Mouse (Mus musculus) liver, postnatal 0 days (tissue): Measurements from ENCODE around the gene Mnt. TPM values are rescaled to one million over a fixed set of nuclear protein-coding genes. Genes with fewer than 3 reads are reported as not detected.

Experiments
- ATAC-seq: fragments of 200-750 bp; cut with Nextera tagmentation; 2 replicates; pipeline ENCODE4 v1.8.0; 2017; ENCODE audit warnings: mild to moderate bottlenecking, moderate library complexity
- DNase-seq: peaks from one replicate; pipeline ENCODE4 v3.0.0-alpha.2; 2016
- H3K27ac ChIP-seq: fragments of 300-500 bp; sonication (generic); 2 replicates; pipeline ENCODE4 v1.5.1; 2014; ENCODE audit warnings: antibody characterized with exemption, moderate library complexity, mild to moderate bottlenecking, low read depth
- H3K27me3 ChIP-seq: fragments of 300-500 bp; sonication (generic); 2 replicates; pipeline ENCODE4 v1.6.1; 2014; ENCODE audit warnings: low read length, control low read depth, mixed read lengths; ENCODE audit not compliant: insufficient read depth
- H3K36me3 ChIP-seq: fragments of 300-500 bp; sonication (generic); replicated peaks from 2 replicates; pipeline ENCODE4 v1.6.1; 2014; ENCODE audit warnings: mild to moderate bottlenecking, control low read depth, low read length, moderate library complexity, mixed read lengths; ENCODE audit not compliant: insufficient read depth
- H3K4me1 ChIP-seq: fragments of 300-500 bp; sonication (generic); 2 replicates; pipeline ENCODE4 v1.6.1; 2014; ENCODE audit warnings: antibody characterized with exemption, mild to moderate bottlenecking, control low read depth; ENCODE audit not compliant: insufficient read depth
- H3K4me2 ChIP-seq: fragments of 300-500 bp; sonication (generic); 2 replicates; pipeline ENCODE4 v1.6.1; 2014; ENCODE audit warnings: low read depth, mild to moderate bottlenecking, low read length, moderate library complexity, mixed read lengths
- H3K4me3 ChIP-seq: fragments of 300-500 bp; sonication (generic); 2 replicates; pipeline ENCODE4 v1.5.1; 2014; ENCODE audit warnings: low read depth, low read length
- H3K9ac ChIP-seq: fragments of 300-500 bp; sonication (generic); replicated peaks from 2 replicates; pipeline ENCODE4 v1.6.1; 2014; ENCODE audit warnings: mild to moderate bottlenecking, moderate library complexity
- H3K9me3 ChIP-seq: fragments of 300-500 bp; sonication (generic); 2 replicates; pipeline ENCODE4 v1.6.1; 2016; ENCODE audit warnings: mild to moderate bottlenecking, control low read depth, low read length, mixed read lengths
- CTCF ChIP-seq: sonication (generic); IDR thresholded peaks from 2 replicates; pipeline ENCODE4 v1.5.1; 2016; ENCODE audit warnings: antibody characterized with exemption, low read depth
- EP300 ChIP-seq: IDR thresholded peaks from 2 replicates; pipeline ENCODE4 v1.6.1; 2016; ENCODE audit warnings: antibody characterized with exemption, low read depth, mild to moderate bottlenecking
- WGBS: fragments of 180-500 bp; shearing (Covaris S2); extraction: QIAGEN DNeasy Blood & Tissue Kit; methylation state at CpG from one replicate; pipeline ENCODE4 v1.1.7; 2014; ENCODE audit not compliant: insufficient replicate concordance; 5-methylcytosine and 5-hydroxymethylcytosine counted together
- polyA plus RNA-seq: library from polyadenylated mRNA; unstranded; fragments of >200 nt; fragmentation: Nextera tagmentation; extraction: Ambion mirVana; gene quantifications from 2 replicates; pipeline ENCODE4 v1.2.1, GENCODE M21; 2015

Gene Mnt
- polyA plus RNA-seq, 1 experiment from 2014 or later: 1.4 TPM

- Histone ChIP-seq H3K27me3 (no peaks in the 10 kb centered on the region), H3K4me1 (peaks cover 68% of the 10 kb centered on the region), H3K4me2 (peak overlapping the region; percentile 89), H3K27ac (peak overlapping the region; percentile 98), H3K9ac (peak overlapping the region; percentile 92), H3K9me3 (no peaks in the 10 kb centered on the region), H3K36me3 (no peaks in the 10 kb centered on the region), H3K4me3 (peak overlapping the region; percentile 85)
- DNase-seq: peak; percentile 66
- ATAC-seq: no peak
- no peak for TF ChIP-seq CTCF
- no peak for TF ChIP-seq EP300
- WGBS: 2% methylated on average over 35 of the region's 35 CpGs
Observed at GRCm38 (mm10) chr11:74831191-74831605, 478 bp downstream of the Mnt start.

DNA sequence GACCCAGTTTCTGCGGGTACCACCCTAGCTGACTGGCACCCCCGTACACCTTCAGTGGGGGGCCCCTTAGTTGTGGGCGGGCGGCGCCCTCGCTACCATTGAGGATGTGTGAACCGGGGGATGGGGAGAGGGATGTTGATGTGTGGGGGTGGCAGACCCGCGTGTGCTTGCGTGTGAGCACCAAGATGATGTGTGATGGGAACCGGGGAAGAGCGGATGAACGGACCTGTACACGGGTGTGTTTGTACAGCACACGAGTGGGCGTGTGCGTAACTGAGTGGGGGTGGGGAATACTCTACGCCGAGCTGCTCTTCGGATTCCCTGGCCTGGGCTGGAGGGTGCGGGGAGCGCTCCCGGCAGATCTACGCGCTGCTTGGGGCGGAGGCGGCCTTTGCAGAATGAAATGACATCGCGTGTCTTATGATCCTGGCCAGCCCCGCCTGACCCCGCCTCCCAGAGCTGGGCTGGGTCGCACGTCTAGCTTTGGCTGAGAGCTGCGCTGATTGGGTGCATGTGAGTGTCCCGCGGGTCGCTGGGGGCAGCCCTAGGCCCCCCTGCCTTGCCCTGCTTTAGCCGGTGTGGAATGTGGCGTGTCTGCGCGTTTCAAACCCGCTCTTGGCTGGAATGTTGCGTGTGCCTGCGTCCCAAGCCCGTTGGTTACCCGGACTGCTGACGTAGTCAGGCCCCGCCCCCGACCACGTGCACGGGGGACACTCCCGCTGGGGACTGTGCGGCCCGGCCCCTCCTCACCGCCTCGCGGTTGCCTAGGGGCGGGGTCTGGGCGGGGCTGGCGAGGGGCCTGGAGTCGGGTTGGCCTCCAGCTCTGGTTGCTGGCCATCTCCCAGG lies 1.1 kb downstream of the Mnt start:
- WGBS: under 1% methylated on average over 61 of the region's 61 CpGs
- peak overlapping the region; percentile 85 for H3K4me3 ChIP-seq
- H3K27ac ChIP-seq: peak overlapping the region; percentile 98
- TF ChIP-seq CTCF (no peak), EP300 (peak; percentile 55; the same call in 1 of the 2 replicates)
- peak; percentile 100 for DNase-seq
- no peaks in the 10 kb centered on the region for H3K27me3 ChIP-seq
- peak overlapping the region; percentile 92 for H3K9ac ChIP-seq
- peaks cover 65% of the 10 kb centered on the region for H3K4me1 ChIP-seq
- no peaks in the 10 kb centered on the region for H3K9me3 ChIP-seq
- ATAC-seq: peak; percentile 70
- H3K4me2 ChIP-seq: peak overlapping the region; percentile 89
- H3K36me3 ChIP-seq: peaks cover 4% of the 10 kb centered on the region; the same call in 1 of the 2 replicates

DNA sequence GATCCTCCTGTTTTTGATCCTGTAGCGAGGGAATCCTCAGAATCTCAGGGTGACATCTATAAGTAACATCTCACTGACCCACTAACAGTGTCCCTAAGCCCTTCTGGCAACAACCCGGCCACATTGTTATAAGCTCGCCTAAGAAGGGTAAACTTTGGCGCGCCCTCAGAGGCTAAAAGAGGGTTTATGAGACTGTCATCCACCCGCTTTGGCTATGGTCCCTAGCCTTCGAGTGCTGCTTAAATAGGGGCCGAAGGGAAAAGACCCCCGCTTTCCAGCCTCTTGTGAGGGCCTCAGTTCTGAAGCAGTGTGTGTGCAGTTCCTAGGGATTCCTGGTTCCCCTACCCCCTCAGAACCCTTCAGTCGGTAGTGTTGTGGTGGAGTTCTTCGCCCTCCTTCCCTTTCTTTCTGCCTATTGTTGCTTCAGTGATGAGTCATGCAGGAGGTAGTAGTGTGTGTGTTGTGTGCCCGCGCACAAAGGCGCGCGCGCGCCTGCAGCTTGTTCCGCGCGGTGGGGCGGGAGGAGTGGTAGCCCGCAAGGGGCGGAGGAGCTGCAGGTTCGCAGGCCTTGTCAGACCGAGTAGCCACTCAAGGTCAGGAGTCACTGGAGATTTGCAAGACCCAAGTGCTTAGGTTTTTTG lies 1.9 kb downstream of the Mnt start:
- no peak for ATAC-seq
- 2% methylated on average over 26 of the region's 26 CpGs for WGBS
- Histone ChIP-seq H3K4me3 (peak overlapping the region; percentile 85), H3K27ac (peak overlapping the region; percentile 98), H3K36me3 (peaks cover 5% of the 10 kb centered on the region; the same call in 1 of the 2 replicates), H3K4me1 (peaks cover 62% of the 10 kb centered on the region), H3K9me3 (no peaks in the 10 kb centered on the region), H3K27me3 (no peaks in the 10 kb centered on the region), H3K4me2 (peak overlapping the region; percentile 89), H3K9ac (peak overlapping the region; percentile 74)
- TF ChIP-seq EP300: no peak
- TF ChIP-seq CTCF: no peak
- DNase-seq: peak; percentile 79

- TF ChIP-seq CTCF: no peak
- no peak for TF ChIP-seq EP300
- 66% methylated on average over 8 of the region's 8 CpGs for WGBS
- Histone ChIP-seq H3K9ac (0 out of 2 replicates have a peak overlapping the region, but pooled peaks have one; percentile 9), H3K27me3 (no peaks in the 10 kb centered on the region), H3K27ac (peak overlapping the region; percentile 98; the same call in 1 of the 2 replicates), H3K9me3 (no peaks in the 10 kb centered on the region), H3K4me3 (no peak overlapping the region), H3K4me1 (peaks cover 51% of the 10 kb centered on the region), H3K4me2 (peak overlapping the region; percentile 89), H3K36me3 (peaks cover 5% of the 10 kb centered on the region; the same call in 1 of the 2 replicates)
- DNase-seq: peak; percentile 21
- no peak for ATAC-seq
Observed at GRCm38 (mm10) chr11:74833536-74834358, 3.0 kb downstream of the Mnt start.

DNA sequence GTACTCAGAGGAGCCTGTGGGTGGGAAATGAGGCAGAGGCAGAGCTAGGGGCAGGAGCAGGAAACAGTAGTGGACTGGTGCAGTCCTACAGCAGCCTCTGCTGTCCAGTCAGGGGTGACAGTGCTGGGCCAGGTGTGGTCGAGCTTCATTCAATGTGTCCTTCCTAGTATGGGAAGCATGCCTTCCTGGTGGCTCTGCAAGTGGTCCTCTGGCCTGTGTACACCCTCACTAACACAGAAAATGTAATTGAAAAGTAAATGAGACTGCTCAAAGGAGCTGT lies 3.6 kb downstream of the Mnt start:
- no peak for TF ChIP-seq EP300
- TF ChIP-seq CTCF: peak; percentile 24
- no peak overlapping the region for H3K4me3 ChIP-seq
- H3K4me1 ChIP-seq: peaks cover 50% of the 10 kb centered on the region
- no peaks in the 10 kb centered on the region for H3K27me3 ChIP-seq
- 25% methylated on average over 1 of the region's 1 CpGs for WGBS
- ATAC-seq: no peak
- DNase-seq: no peak
- no peaks in the 10 kb centered on the region for H3K9me3 ChIP-seq
- no peak overlapping the region; the same call in 1 of the 2 replicates for H3K4me2 ChIP-seq
- H3K36me3 ChIP-seq: peaks cover 5% of the 10 kb centered on the region; the same call in 1 of the 2 replicates
- H3K9ac ChIP-seq: 0 out of 2 replicates have a peak overlapping the region, but pooled peaks have one; percentile 9
- H3K27ac ChIP-seq: peak overlapping the region; percentile 65
